Mouse (Mus musculus) forebrain, embryonic 12.5 days (tissue): ENCODE measurements around the gene Sfxn5. TPM values are rescaled to one million over a fixed set of nuclear protein-coding genes. Genes with fewer than 3 reads are reported as not detected.

ENCODE experiments used
- ATAC-seq: fragments of 200-750 bp; cut with Nextera tagmentation; 2 replicates; pipeline ENCODE4 v1.8.0; 2017; ENCODE audit warnings: moderate TSS enrichment; ENCODE audit not compliant: low FRiP score
- H3K27ac ChIP-seq: fragments of 300-500 bp; sonication (generic); 2 replicates; pipeline ENCODE4 v1.5.1; 2016; ENCODE audit warnings: mild to moderate bottlenecking
- H3K27me3 ChIP-seq: fragments of 300-500 bp; sonication (generic); 2 replicates; pipeline ENCODE4 v1.6.1; 2016; ENCODE audit warnings: mild to moderate bottlenecking
- H3K36me3 ChIP-seq: fragments of 300-500 bp; sonication (generic); replicated peaks from 2 replicates; pipeline ENCODE4 v1.6.1; 2016; ENCODE audit warnings: mild to moderate bottlenecking
- H3K4me1 ChIP-seq: fragments of 300-500 bp; sonication (generic); 2 replicates; pipeline ENCODE4 v1.6.1; 2016
- H3K4me2 ChIP-seq: fragments of 300-500 bp; sonication (generic); 2 replicates; pipeline ENCODE4 v1.6.1; 2016; ENCODE audit warnings: mild to moderate bottlenecking, moderate library complexity
- H3K4me3 ChIP-seq: fragments of 300-500 bp; sonication (generic); replicated peaks from 2 replicates; pipeline ENCODE4 v1.5.1; 2016; ENCODE audit warnings: mild to moderate bottlenecking
- H3K9ac ChIP-seq: fragments of 300-500 bp; sonication (generic); 2 replicates; pipeline ENCODE4 v1.6.1; 2016; ENCODE audit warnings: mild to moderate bottlenecking
- H3K9me3 ChIP-seq: fragments of 300-500 bp; sonication (generic); 2 replicates; pipeline ENCODE4 v1.6.1; 2016
- WGBS: fragments of 180-500 bp; shearing (Covaris S2); methylation state at CpG from one replicate; pipeline ENCODE4 v1.1.7; 2016; 5-methylcytosine and 5-hydroxymethylcytosine counted together
- polyA plus RNA-seq: library from polyadenylated mRNA; unstranded; fragments of >200 nt; fragmentation: Nextera tagmentation; extraction: Ambion mirVana; gene quantifications from 2 replicates; pipeline ENCODE4 v1.2.1, GENCODE M21; 2016

Sfxn5 gene
- polyA plus RNA-seq, 1 experiment from 2014 or later, result 16.8 TPM

DNA sequence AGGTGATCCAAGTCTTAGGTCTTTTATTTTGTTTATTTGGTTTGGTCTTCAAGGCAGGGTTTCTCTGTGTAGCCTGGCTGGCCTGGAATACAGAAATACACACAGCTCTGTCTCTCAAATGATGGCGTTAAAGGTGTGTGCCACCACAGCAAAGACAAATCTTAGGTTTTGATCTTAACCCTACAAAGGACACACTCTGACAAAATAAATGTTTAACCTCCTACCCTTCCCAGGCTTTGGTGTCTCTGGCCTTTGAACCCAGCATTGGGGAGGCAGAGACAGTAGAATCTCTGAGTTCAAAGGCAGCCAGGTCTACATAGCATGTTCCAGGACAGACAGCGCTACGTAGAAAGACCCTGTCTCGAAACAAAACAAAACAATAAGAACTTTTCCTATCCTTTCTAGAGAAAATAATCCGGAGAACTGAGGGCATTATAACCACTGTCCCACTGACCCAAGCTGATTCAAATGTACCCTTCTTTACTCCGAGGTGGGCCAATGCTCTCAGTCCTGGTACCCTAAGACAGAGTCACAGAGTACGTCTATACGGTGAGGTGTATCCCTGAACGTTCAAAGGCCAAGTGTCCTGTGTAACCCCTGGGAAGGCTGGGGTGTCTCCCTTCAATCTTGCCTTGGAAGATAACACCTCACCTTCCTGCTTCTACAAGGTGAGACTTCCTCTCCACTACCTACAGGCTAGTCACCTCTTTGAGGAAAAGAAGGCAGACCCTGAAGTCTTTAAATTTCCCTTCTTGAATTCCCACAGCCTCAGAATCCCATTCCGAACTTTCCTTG lies 40.0 kb upstream of the Sfxn5 start:
- Histone ChIP-seq H3K4me1 (peaks cover 17% of the 10 kb centered on the region), H3K27ac (no peak overlapping the region), H3K9me3 (no peaks in the 10 kb centered on the region), H3K27me3 (peaks cover 23% of the 10 kb centered on the region), H3K4me2 (peak overlapping the region; percentile 90), H3K36me3 (no peaks in the 10 kb centered on the region), H3K9ac (peak overlapping the region; percentile 76), H3K4me3 (peak overlapping the region; percentile 75)
- WGBS, result 83% methylated on average over 10 of the region's 10 CpGs
- ATAC-seq, result no peak

- Histone ChIP-seq H3K4me3 (no peak overlapping the region), H3K27me3 (peaks cover 23% of the 10 kb centered on the region), H3K9ac (no peak overlapping the region), H3K36me3 (no peaks in the 10 kb centered on the region), H3K9me3 (no peaks in the 10 kb centered on the region), H3K27ac (no peak overlapping the region), H3K4me2 (0 out of 2 replicates have a peak overlapping the region, but pooled peaks have one; percentile 0), H3K4me1 (peaks cover 17% of the 10 kb centered on the region)
- ATAC-seq, result no peak
- WGBS, result 85% methylated on average over 2 of the region's 2 CpGs
These were observed 39.3 kb upstream of the Sfxn5 start for GRCm38 (mm10) chr6:85372496-85372895.

- WGBS, result 92% methylated on average over 6 of the region's 6 CpGs
- Histone ChIP-seq H3K9ac (no peak overlapping the region), H3K27ac (no peak overlapping the region), H3K36me3 (no peaks in the 10 kb centered on the region), H3K4me2 (0 out of 2 replicates have a peak overlapping the region, but pooled peaks have one; percentile 0), H3K27me3 (peaks cover 23% of the 10 kb centered on the region), H3K9me3 (no peaks in the 10 kb centered on the region), H3K4me1 (peaks cover 17% of the 10 kb centered on the region), H3K4me3 (no peak overlapping the region)
- no peak for ATAC-seq
These were observed 38.7 kb upstream of the Sfxn5 start for GRCm38 (mm10) chr6:85371859-85372405.

DNA sequence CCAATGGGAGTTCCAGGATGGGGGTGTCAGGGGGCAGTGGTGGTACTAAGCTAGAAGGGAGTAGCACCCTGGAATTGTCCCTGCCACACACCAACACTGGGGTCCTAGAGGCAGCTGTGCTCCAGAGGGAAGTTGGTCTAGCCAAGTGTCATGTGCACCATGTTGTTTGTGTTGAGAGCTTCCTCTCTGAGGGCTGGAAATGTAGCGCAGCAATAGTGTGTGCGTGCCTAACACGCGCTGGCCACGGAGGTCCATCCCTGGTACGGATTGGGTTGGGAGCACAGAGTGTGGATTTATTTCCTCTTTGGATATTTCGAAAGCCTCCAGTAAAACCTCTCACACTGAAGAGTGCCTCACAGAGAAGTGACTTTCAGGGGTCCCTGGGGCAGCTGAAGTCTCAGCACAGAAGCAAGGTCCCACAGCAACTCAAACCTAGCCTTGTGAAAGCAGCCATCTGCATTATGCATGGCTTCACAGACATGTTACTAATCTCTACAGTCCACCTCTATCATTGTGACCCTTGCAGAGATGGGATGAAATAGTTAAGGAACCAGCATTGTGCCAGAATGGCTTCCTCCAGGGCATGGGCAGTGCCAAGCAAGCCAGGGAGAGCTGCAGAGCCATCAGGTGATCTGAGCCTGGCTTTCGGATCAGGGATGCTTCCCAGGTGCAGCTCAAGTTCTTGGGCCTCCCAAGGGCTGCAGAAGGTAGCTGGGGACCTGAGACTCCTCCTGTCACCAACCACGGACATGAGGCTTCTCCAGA lies 37.6 kb upstream of the Sfxn5 start:
- Histone ChIP-seq H3K36me3 (no peaks in the 10 kb centered on the region), H3K4me2 (no peak overlapping the region), H3K4me3 (no peak overlapping the region), H3K9ac (no peak overlapping the region), H3K4me1 (peaks cover 23% of the 10 kb centered on the region), H3K27ac (no peak overlapping the region), H3K27me3 (peaks cover 17% of the 10 kb centered on the region), H3K9me3 (no peaks in the 10 kb centered on the region)
- 86% methylated on average over 9 of the region's 9 CpGs for WGBS
- no peak for ATAC-seq

DNA sequence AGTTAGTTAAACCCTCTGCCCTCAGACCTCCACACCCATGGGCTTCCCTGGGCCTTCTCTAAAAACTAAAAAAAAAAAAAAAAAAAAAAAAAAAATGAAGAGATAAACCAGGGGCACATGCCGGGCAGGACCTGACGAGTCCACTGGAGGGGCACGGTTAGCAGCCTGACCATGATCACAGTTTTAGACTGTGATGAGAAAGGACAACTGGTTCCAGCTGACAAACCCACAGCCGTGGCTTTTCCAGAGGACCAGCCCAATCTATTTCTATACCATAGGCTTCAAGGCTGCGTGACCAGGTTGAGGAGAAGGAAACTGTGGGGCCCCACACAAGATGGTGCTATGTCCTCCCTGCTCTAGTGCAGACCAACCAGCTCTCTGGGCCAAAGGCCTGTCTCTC lies 36.8 kb upstream of the Sfxn5 start:
- Histone ChIP-seq H3K27me3 (peaks cover 17% of the 10 kb centered on the region), H3K4me2 (no peak overlapping the region), H3K27ac (no peak overlapping the region), H3K36me3 (no peaks in the 10 kb centered on the region), H3K4me1 (peaks cover 23% of the 10 kb centered on the region), H3K9me3 (no peaks in the 10 kb centered on the region), H3K9ac (no peak overlapping the region), H3K4me3 (no peak overlapping the region)
- ATAC-seq, result no peak
- 91% methylated on average over 5 of the region's 5 CpGs for WGBS

- Histone ChIP-seq H3K36me3 (no peaks in the 10 kb centered on the region), H3K27ac (no peak overlapping the region), H3K9ac (no peak overlapping the region), H3K4me2 (no peak overlapping the region), H3K4me3 (no peak overlapping the region), H3K27me3 (peaks cover 17% of the 10 kb centered on the region), H3K4me1 (peaks cover 23% of the 10 kb centered on the region), H3K9me3 (no peaks in the 10 kb centered on the region)
- 86% methylated on average over 5 of the region's 5 CpGs for WGBS
- no peak for ATAC-seq
These were observed 36.1 kb upstream of the Sfxn5 start for GRCm38 (mm10) chr6:85369181-85369860.

DNA sequence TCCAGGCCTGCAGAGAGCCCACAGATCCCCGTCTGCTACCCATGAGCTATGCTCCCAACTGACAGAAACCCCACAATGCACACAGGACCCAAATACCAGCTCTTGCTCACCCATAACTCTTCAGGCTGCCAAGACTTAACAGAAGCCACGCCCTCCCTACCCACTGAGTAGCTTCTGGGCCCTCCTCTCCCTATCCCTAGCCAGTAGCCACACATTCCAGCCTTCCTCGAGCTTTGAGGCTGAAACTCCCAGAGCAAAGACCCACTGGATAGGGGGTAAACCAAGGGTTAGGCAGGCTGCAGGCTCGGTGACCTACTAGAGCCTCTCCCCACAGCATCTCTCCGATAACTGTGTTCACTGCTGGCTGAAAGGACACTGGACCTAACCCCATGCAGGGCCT lies 35.5 kb upstream of the Sfxn5 start:
- no peaks in the 10 kb centered on the region for H3K36me3 ChIP-seq
- H3K27ac ChIP-seq, result no peak overlapping the region
- peaks cover 19% of the 10 kb centered on the region for H3K4me1 ChIP-seq
- H3K27me3 ChIP-seq, result peaks cover 15% of the 10 kb centered on the region
- H3K4me2 ChIP-seq, result no peak overlapping the region
- H3K4me3 ChIP-seq, result no peak overlapping the region
- no peaks in the 10 kb centered on the region for H3K9me3 ChIP-seq
- no peak overlapping the region for H3K9ac ChIP-seq
- ATAC-seq, result no peak
- WGBS, result 63% methylated on average over 5 of the region's 5 CpGs

- WGBS, result 88% methylated on average over 1 of the region's 1 CpGs
- Histone ChIP-seq H3K27me3 (peaks cover 10% of the 10 kb centered on the region; the same call in 1 of the 2 replicates), H3K9ac (no peak overlapping the region), H3K4me1 (peaks cover 14% of the 10 kb centered on the region), H3K4me3 (no peak overlapping the region), H3K4me2 (no peak overlapping the region), H3K36me3 (no peaks in the 10 kb centered on the region), H3K27ac (no peak overlapping the region), H3K9me3 (no peaks in the 10 kb centered on the region)
- no peak for ATAC-seq
These were observed 34.9 kb upstream of the Sfxn5 start for GRCm38 (mm10) chr6:85368166-85368565.

- 74% methylated on average over 1 of the region's 1 CpGs for WGBS
- H3K9ac ChIP-seq, result no peak overlapping the region
- no peak for ATAC-seq
- H3K27ac ChIP-seq, result no peak overlapping the region
- H3K4me1 ChIP-seq, result peaks cover 10% of the 10 kb centered on the region
- H3K36me3 ChIP-seq, result no peaks in the 10 kb centered on the region
- H3K4me2 ChIP-seq, result no peak overlapping the region
- H3K4me3 ChIP-seq, result no peak overlapping the region
- 0 out of 2 replicates have a peak, but pooled peaks cover 4% of the 10 kb centered on the region for H3K27me3 ChIP-seq
- no peaks in the 10 kb centered on the region for H3K9me3 ChIP-seq
These were observed 33.2 kb upstream of the Sfxn5 start for GRCm38 (mm10) chr6:85366387-85366786.

DNA sequence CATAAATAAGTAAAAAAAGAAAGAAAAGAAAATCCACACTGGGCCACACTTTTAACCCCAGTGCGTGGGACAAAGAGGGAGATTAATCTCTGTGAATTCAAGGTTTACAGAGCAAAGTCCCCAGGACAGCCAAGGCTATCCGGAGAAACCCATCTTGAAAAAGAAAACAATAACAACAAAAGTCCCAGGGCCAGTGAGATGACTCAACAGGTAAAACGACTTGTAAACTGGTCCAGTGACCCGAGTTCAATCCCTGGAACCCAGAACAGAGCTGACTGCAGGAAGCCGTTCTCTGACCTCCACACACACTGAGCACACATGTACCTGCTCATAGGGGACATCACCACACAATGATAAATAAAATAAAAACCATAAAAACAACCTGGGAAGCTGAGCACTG lies 31.2 kb upstream of the Sfxn5 start:
- Histone ChIP-seq H3K4me2 (no peak overlapping the region), H3K9ac (no peak overlapping the region), H3K27me3 (no peaks in the 10 kb centered on the region), H3K4me1 (peaks cover 10% of the 10 kb centered on the region), H3K9me3 (no peaks in the 10 kb centered on the region), H3K4me3 (no peak overlapping the region), H3K27ac (no peak overlapping the region), H3K36me3 (no peaks in the 10 kb centered on the region)
- ATAC-seq, result no peak
- 77% methylated on average over 5 of the region's 5 CpGs for WGBS

DNA sequence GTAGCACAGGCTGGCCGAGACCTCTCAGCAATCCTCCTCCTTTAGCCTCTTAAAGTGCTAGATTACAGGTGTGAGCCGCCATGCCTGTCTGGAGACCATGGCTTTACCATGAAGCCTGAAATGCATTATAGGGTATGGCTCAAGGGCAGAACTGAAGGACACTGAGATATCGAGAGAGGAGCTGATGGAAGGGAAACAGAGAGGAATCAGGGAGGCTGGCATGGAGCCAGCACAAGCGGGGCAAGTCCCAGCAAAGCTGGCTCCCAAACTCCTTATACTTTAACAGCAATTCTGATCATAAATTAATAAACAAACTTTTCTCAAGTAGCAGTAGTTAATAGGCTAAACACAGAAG lies 30.7 kb upstream of the Sfxn5 start:
- WGBS, result 94% methylated on average over 4 of the region's 4 CpGs
- no peak overlapping the region for H3K4me3 ChIP-seq

GRCm38 (mm10) chr6:85363231-85363905 lies 30.1 kb upstream of the Sfxn5 start:
- H3K36me3 ChIP-seq, result no peaks in the 10 kb centered on the region
- WGBS, result 90% methylated on average over 5 of the region's 5 CpGs
- H3K27ac ChIP-seq, result no peak overlapping the region
- no peak for ATAC-seq
- H3K4me1 ChIP-seq, result peaks cover 7% of the 10 kb centered on the region
- H3K4me3 ChIP-seq, result no peak overlapping the region
- no peak overlapping the region for H3K4me2 ChIP-seq
- no peaks in the 10 kb centered on the region for H3K9me3 ChIP-seq
- H3K27me3 ChIP-seq, result no peaks in the 10 kb centered on the region
- no peak overlapping the region for H3K9ac ChIP-seq

More for the DNA sequence above, 30.7 kb upstream of the Sfxn5 start:
- no peaks in the 10 kb centered on the region for H3K9me3 ChIP-seq
- H3K4me2 ChIP-seq, result no peak overlapping the region
- no peak overlapping the region for H3K27ac ChIP-seq
- no peaks in the 10 kb centered on the region for H3K27me3 ChIP-seq
- H3K9ac ChIP-seq, result no peak overlapping the region
- H3K4me1 ChIP-seq, result peaks cover 7% of the 10 kb centered on the region
- H3K36me3 ChIP-seq, result no peaks in the 10 kb centered on the region
- no peak for ATAC-seq
